Mouse (Mus musculus) stomach, postnatal 0 days (tissue): ENCODE data around the gene 4933425L06Rik.

Experiments
- CTCF ChIP-seq: IDR thresholded peaks from 2 replicates; pipeline ENCODE4 v1.5.1; 2016; ENCODE audit warnings: antibody characterized with exemption, low read depth, mild to moderate bottlenecking, moderate library complexity
- EP300 ChIP-seq: optimal IDR thresholded peaks from 2 replicates; pipeline ENCODE3; 2016; ENCODE audit warnings: antibody characterized with exemption

DNA sequence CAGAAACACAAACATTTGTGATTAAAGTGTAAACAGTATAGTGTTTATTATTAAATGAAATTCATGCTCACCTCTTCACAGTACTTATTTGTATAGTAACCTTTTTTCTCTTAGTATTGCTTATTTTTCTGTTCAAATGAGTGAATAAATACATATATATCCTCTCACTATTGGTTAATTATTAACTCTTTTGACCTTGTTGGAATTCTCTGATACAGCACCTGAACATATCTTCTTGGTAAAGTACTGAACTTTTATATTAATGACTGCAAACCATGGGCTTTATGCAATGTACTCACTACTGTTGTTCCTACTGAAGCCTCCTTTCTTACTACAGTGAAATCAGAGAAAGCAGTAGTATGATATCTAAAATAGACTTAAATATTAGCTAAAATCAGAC, 39.7 kb downstream of the 4933425L06Rik start:
- TF ChIP-seq CTCF (no peak), EP300 (no peak)
